Mouse (Mus musculus) myocyte (in vitro differentiated cells): Measurements from ENCODE around the gene Tbx19. TPM values are rescaled to one million over a fixed set of nuclear protein-coding genes. Genes with fewer than 3 reads are reported as not detected.

Experiments used
- H3K27me3 ChIP-seq: one replicate; pipeline ENCODE4 v1.6.1; 2011; ENCODE audit not compliant: control insufficient read depth, insufficient read depth, insufficient read length
- H3K36me3 ChIP-seq: one replicate; pipeline ENCODE4 v1.6.1; 2011; ENCODE audit not compliant: control insufficient read depth, insufficient read depth
- H3K4me2 ChIP-seq: one replicate; pipeline ENCODE4 v1.6.1; 2011; ENCODE audit warnings: low read depth, control low read depth
- H3K4me3 ChIP-seq: one replicate; pipeline ENCODE4 v1.5.1; 2011; ENCODE audit warnings: mild to moderate bottlenecking, control low read depth, moderate library complexity
- H3K79me2 ChIP-seq: one replicate; pipeline ENCODE4 v1.6.1; 2011; ENCODE audit not compliant: control insufficient read depth, insufficient read depth
- H3ac ChIP-seq: one replicate; pipeline ENCODE4 v1.6.1; 2011; ENCODE audit not compliant: control insufficient read depth, insufficient read length
- CEBPB ChIP-seq: IDR thresholded peaks from 2 replicates; pipeline ENCODE4 v1.6.1; 2011; ENCODE audit warnings: mild to moderate bottlenecking, moderate library complexity; ENCODE audit not compliant: poor library complexity, insufficient read depth, severe bottlenecking
- E2F4 ChIP-seq: IDR thresholded peaks from one replicate; pipeline ENCODE4 v1.6.1; 2011; ENCODE audit warnings: mild to moderate bottlenecking, control low read depth, moderate library complexity; ENCODE audit not compliant: insufficient read depth
- MAX ChIP-seq: IDR thresholded peaks from one replicate; pipeline ENCODE4 v1.6.1; 2011; ENCODE audit warnings: low read depth, mild to moderate bottlenecking, control low read depth
- MYOD1 ChIP-seq, 3 experiments: IDR thresholded peaks; one replicate each; pipeline ENCODE4 v1.6.1; 2011; ENCODE audit warnings: control low read depth in 2 of 3, low read depth in 2 of 3, mild to moderate bottlenecking in 2 of 3, moderate library complexity in 1 of 3; ENCODE audit not compliant: insufficient read length in 2 of 3, control insufficient read depth in 1 of 3
- MYOG ChIP-seq, 3 experiments: IDR thresholded peaks; one replicate each; pipeline ENCODE4 v1.6.1; 2011; ENCODE audit warnings: control low read depth in 2 of 3, low read depth in 2 of 3, mild to moderate bottlenecking in 2 of 3; ENCODE audit not compliant: insufficient read length in 2 of 3, control insufficient read depth in 1 of 3, insufficient read depth in 1 of 3
- POLR2A ChIP-seq: IDR thresholded peaks from one replicate; pipeline ENCODE4 v1.6.1; 2011; ENCODE audit warnings: low read depth, mild to moderate bottlenecking, control low read depth, moderate library complexity; ENCODE audit not compliant: insufficient read length
- POLR2AphosphoS2 ChIP-seq: IDR thresholded peaks from one replicate; pipeline ENCODE4 v1.6.1; 2011; ENCODE audit warnings: low read depth, control low read depth; ENCODE audit not compliant: insufficient read length
- REST ChIP-seq: IDR thresholded peaks from one replicate; pipeline ENCODE4 v1.6.1; 2011; ENCODE audit warnings: mild to moderate bottlenecking, control low read depth, moderate library complexity; ENCODE audit not compliant: insufficient read depth, insufficient read length
- SRF ChIP-seq: IDR thresholded peaks from one replicate; pipeline ENCODE4 v1.6.1; 2011; ENCODE audit warnings: low read depth; ENCODE audit not compliant: control insufficient read depth, insufficient read length
- TCF12 ChIP-seq: IDR thresholded peaks from one replicate; pipeline ENCODE4 v1.6.1; 2011; ENCODE audit warnings: mild to moderate bottlenecking, control low read depth; ENCODE audit not compliant: poor library complexity, insufficient read depth, severe bottlenecking
- TCF3 ChIP-seq: IDR thresholded peaks from one replicate; pipeline ENCODE4 v1.6.1; 2011; ENCODE audit warnings: low read depth, control low read depth; ENCODE audit not compliant: insufficient read length
- USF1 ChIP-seq: IDR thresholded peaks from one replicate; pipeline ENCODE4 v1.6.1; 2011; ENCODE audit warnings: low read depth, mild to moderate bottlenecking, control low read depth, moderate library complexity
- polyA plus RNA-seq: library from polyadenylated mRNA; unstranded; fragments of >200 nt; fragmentation: generic; extraction: Trizol; gene quantifications from one replicate; pipeline ENCODE4 v1.2.1, GENCODE M21; 2012; ENCODE audit warnings: missing spikeins

Tbx19 gene
- polyA plus RNA-seq, 1 experiment, result not detected

- H3K4me3 ChIP-seq, result no peak overlapping the region
- no peak overlapping the region for H3ac ChIP-seq
- no peaks in the 10 kb centered on the region for H3K36me3 ChIP-seq
- no peak for TF ChIP-seq CEBPB
- no peak for TF ChIP-seq MAX
- TF ChIP-seq POLR2AphosphoS2, result no peak
- no peak for TF ChIP-seq TCF3
- no peak for TF ChIP-seq SRF
- no peak for TF ChIP-seq POLR2A
- no peak for TF ChIP-seq USF1
- H3K27me3 ChIP-seq, result no peaks in the 10 kb centered on the region
- no peak overlapping the region for H3K4me2 ChIP-seq
- H3K79me2 ChIP-seq, result no peaks in the 10 kb centered on the region
These were observed 39.1 kb upstream of the Tbx19 start for GRCm38 (mm10) chr1:165199639-165200038.

GRCm38 (mm10) chr1:165198951-165199350 lies 38.4 kb upstream of the Tbx19 start:
- H3K4me2 ChIP-seq, result no peak overlapping the region
- no peak overlapping the region for H3K4me3 ChIP-seq
- TF ChIP-seq MYOG (IDR thresholded peaks at IDR 0.05; ENCODE audit: control insufficient read depth in 1 of 3, insufficient read depth in 1 of 3, insufficient read length in 2 of 3, low read depth in 2 of 3), result no peak
- TF ChIP-seq MAX, result no peak
- peak; percentile 28 for TF ChIP-seq TCF12
- no peak for TF ChIP-seq TCF3
- TF ChIP-seq MYOD1 (IDR thresholded peaks at IDR 0.05; ENCODE audit: control insufficient read depth in 1 of 3, insufficient read length in 2 of 3, low read depth in 2 of 3), result peak in 2 of 3 experiments; percentile 3 to 20
- no peak for TF ChIP-seq USF1
- H3K79me2 ChIP-seq, result no peaks in the 10 kb centered on the region
- no peaks in the 10 kb centered on the region for H3K27me3 ChIP-seq
- no peaks in the 10 kb centered on the region for H3K36me3 ChIP-seq
- H3ac ChIP-seq, result no peak overlapping the region

GRCm38 (mm10) chr1:165197875-165198274 lies 37.3 kb upstream of the Tbx19 start:
- Histone ChIP-seq H3K4me2 (no peak overlapping the region), H3K79me2 (peaks cover 7% of the 10 kb centered on the region), H3ac (no peak overlapping the region), H3K27me3 (no peaks in the 10 kb centered on the region), H3K4me3 (no peak overlapping the region), H3K36me3 (no peaks in the 10 kb centered on the region)
- TF ChIP-seq REST, result no peak

GRCm38 (mm10) chr1:165195396-165195960 lies 34.9 kb upstream of the Tbx19 start:
- Histone ChIP-seq H3K4me2 (peak overlapping the region; percentile 91), H3ac (no peak overlapping the region), H3K4me3 (peak overlapping the region; percentile 46), H3K27me3 (no peaks in the 10 kb centered on the region), H3K36me3 (no peaks in the 10 kb centered on the region), H3K79me2 (peaks cover 11% of the 10 kb centered on the region)
- TF ChIP-seq USF1 (no peak), POLR2AphosphoS2 (no peak), MYOD1 (IDR thresholded peaks at IDR 0.05; ENCODE audit: control insufficient read depth in 1 of 3, insufficient read length in 2 of 3, low read depth in 2 of 3) (no peak), MAX (no peak), TCF3 (no peak)

GRCm38 (mm10) chr1:165194662-165195013 lies 34.1 kb upstream of the Tbx19 start:
- Histone ChIP-seq H3ac (peak overlapping the region; percentile 25), H3K27me3 (no peaks in the 10 kb centered on the region), H3K79me2 (peaks cover 11% of the 10 kb centered on the region)

GRCm38 (mm10) chr1:165193880-165194661 lies 33.5 kb upstream of the Tbx19 start, which contains the start of gene Sft2d2:
Gene Sft2d2 (minus strand): TSS chr1:165194438.
- H3K36me3 ChIP-seq, result no peaks in the 10 kb centered on the region
- peak within 1 kb of the TSS; percentile 46 for H3K4me3 ChIP-seq
- TF ChIP-seq E2F4, result no peak
- peak in 2 of 3 experiments; percentile 51 to 84 for TF ChIP-seq MYOD1 (IDR thresholded peaks at IDR 0.05; ENCODE audit: control insufficient read depth in 1 of 3, insufficient read length in 2 of 3, low read depth in 2 of 3)
- TF ChIP-seq MYOG (IDR thresholded peaks at IDR 0.05; ENCODE audit: control insufficient read depth in 1 of 3, insufficient read depth in 1 of 3, insufficient read length in 2 of 3, low read depth in 2 of 3), result peak in 2 of 3 experiments; percentile 51 to 72
- TF ChIP-seq POLR2AphosphoS2, result peak; percentile 81
- no peak for TF ChIP-seq REST
- no peak for TF ChIP-seq USF1
- TF ChIP-seq CEBPB, result no peak
- no peak for TF ChIP-seq TCF12
- TF ChIP-seq MAX, result no peak
- peak; percentile 63 for TF ChIP-seq POLR2A
- peak; percentile 41 for TF ChIP-seq SRF
- TF ChIP-seq TCF3, result no peak
- H3ac ChIP-seq, result peak within 1 kb of the TSS; percentile 25
- no peaks in the 10 kb centered on the region for H3K27me3 ChIP-seq
- peaks cover 11% of the 10 kb centered on the region for H3K79me2 ChIP-seq
- peak within 1 kb of the TSS; percentile 91 for H3K4me2 ChIP-seq

More at GRCm38 (mm10) chr1:165194662-165195013, 34.1 kb upstream of the Tbx19 start:
- Histone ChIP-seq H3K4me2 (peak overlapping the region; percentile 91), H3K36me3 (no peaks in the 10 kb centered on the region), H3K4me3 (peak overlapping the region; percentile 46)
- TF ChIP-seq POLR2A, result no peak
- no peak for TF ChIP-seq MYOG (IDR thresholded peaks at IDR 0.05; ENCODE audit: control insufficient read depth in 1 of 3, insufficient read depth in 1 of 3, insufficient read length in 2 of 3, low read depth in 2 of 3)
- no peak for TF ChIP-seq POLR2AphosphoS2
- TF ChIP-seq CEBPB, result no peak
- no peak for TF ChIP-seq TCF12
